Mouse (Mus musculus): ENCODE data around the gene Mgme1.
A peak's percentile ranks its signal among the peaks of the same experiment; 100 is the strongest.

Gene Mgme1

GRCm38 (mm10) chr2:144264398-144265119 is 5.9 kb upstream of the Mgme1 start:
- no peak for DNase-seq (ENCODE audit: low spot score in 2 of 2)

GRCm38 (mm10) chr2:144265120-144265488 is 5.4 kb upstream of the Mgme1 start:
- DNase-seq (ENCODE audit: low spot score in 2 of 2), result no peak

GRCm38 (mm10) chr2:144265916-144266683 is 4.4 kb upstream of the Mgme1 start:
- no peak for DNase-seq (ENCODE audit: low spot score in 2 of 2)

DNA sequence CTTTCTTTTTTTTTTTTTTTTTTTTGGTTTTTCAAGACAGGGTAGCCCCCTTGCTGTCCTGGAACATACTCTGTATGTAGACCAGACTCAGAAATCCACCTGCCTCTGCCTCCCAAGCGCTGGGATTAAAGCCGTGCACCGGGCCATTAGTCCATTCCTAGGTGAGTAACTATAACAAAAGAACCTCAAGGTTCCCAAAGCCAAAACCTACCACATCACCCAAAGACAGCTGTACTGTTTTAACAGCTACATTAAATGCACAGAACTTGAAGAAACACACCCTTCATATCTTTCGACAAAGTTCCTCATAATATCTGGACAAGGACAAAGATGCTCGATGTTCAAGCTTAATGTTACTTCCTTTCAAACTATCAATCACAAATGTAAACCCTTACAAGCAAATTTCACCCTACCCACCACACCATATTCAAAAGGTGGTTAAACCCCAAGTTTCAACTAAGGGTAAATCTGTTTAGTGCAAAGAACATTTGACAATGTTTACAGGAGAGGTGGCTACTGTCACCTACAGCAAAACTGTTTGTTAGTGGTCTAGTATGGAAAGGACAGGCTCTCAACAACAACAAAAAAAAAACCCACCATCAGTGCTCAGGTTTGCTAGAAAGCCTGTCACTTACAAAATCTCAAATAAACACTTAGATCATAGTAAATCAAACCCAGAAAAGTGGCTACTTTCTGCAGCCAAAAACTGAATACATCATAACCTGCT is 3.3 kb upstream of the Mgme1 start:
- no peak for DNase-seq (ENCODE audit: low spot score in 2 of 2)

GRCm38 (mm10) chr2:144267731-144268015 is 2.8 kb upstream of the Mgme1 start:
- DNase-seq (ENCODE audit: low spot score in 2 of 2), result no peak

DNA sequence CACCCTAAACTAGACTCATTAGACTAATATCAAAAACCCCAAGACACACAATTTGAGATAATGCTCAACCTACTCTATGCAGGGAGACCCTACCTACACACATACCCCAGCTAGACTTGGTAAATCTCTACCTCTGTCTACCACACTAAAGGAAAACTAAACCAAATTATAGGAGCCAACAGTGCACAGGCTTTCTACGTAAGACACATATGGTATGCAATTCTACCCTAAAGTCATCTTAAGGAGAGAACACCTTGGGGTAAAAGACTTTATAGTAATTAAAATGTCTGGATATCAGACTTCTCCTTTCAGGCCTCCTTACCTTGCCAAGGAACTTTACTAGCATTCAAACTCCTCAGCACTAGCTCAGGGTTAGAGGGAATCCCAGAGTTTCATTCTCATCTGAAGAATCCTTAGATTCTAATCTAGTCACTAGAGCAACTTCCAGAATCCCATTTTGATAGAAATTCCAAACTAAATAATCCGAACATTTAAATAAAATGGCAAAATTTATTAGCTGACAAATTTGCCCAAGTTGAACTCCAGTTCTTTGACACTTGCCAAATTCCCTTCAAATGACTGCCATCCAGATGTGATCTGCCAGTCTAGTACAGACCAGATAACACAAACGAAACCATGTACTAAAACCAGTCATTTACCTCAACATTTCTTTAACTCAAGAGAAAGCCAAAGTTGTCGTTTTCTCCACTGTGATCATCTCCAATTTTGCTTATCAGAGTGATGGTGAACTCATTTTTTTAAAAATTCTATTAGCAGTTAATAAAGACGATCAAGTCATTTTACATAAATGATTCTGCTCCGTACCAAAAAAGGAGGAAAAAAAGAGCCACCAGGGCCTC is 1.8 kb upstream of the Mgme1 start:
- DNase-seq (ENCODE audit: low spot score in 2 of 2), result no peak

- DNase-seq (ENCODE audit: low spot score in 2 of 2), result no peak
Measured at GRCm38 (mm10) chr2:144269306-144269650, 1.2 kb upstream of the Mgme1 start.

DNA sequence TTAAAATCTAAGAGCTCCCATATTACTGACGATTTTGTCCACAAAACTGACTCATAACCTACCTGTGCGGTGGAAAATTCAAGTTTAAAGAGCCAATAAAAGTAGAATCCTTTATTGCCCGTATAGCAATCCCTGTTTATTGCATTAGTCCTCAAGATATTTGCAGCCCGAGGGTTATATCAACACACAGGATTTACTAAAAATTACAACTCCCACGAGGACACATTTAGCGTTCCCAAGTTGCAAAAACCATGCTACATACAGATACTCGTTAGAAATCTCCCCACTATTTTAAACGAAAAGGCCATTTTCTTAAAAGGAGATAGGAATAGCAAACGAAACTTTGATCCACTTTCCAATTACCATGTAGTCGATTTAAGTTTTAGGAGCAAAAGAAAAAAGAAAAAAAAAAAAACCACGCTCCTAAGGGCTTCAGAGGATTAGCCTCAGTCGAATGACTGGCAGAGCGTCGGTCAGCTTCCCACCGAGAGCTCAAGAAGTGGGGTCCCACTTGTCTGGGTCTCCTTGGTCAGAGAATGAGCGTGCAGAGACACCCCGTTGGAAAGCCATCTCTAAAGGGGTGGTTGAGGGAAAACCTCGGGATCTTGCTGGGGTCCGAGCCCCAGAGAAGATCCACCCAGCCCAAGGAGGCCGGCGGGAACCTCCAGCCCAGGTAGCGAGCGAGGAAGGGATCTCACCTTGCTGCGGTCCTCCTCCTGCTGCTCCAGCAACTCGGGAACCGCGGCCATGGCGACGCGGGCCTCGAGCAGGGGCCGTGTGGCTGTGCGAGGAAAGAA is 586 bp upstream of the Mgme1 start:
- no peak for DNase-seq (ENCODE audit: low spot score in 2 of 2)

DNA sequence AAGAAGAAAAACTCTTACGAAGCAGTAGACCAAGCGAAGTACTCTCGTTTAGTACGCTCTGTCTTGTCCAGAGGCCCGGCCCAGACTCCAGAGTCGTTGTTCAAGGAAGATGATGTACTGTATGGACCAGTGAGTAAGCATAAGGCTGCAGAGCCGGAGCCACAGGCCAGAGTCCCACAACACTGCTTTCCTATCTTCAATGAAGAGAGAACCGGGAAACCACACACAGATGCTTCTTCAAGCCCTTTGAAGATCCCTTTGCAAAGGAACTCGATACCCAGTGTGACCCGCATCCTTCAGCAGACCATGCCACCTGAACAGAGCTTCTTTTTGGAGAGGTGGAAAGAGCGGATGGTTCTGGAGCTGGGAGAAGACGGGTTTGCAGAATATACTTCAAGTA is 1.6 kb downstream of the Mgme1 start:
- DNase-seq (ENCODE audit: low spot score in 2 of 2), result no peak

DNA sequence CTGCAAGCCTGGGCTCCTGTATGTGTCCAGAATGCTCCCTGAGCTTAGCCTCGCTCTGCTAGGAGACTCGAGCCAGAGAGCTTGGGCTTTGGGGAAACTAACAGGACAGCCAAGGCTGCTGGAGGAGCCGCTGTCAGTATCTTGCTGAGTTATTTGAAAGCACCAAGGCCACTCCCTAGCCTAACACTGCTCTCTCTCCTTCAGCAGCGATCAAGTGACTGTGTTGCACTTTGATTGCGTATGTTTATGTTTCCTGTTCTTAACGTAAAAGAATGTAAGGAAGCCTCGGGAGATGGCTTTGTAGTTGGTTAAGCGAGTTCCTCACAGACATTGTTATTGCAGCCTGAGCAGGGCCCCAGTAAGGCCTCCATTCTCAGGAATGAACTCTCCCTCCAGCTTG is 4.3 kb downstream of the Mgme1 start:
- DNase-seq (ENCODE audit: low spot score in 2 of 2), result no peak

DNA sequence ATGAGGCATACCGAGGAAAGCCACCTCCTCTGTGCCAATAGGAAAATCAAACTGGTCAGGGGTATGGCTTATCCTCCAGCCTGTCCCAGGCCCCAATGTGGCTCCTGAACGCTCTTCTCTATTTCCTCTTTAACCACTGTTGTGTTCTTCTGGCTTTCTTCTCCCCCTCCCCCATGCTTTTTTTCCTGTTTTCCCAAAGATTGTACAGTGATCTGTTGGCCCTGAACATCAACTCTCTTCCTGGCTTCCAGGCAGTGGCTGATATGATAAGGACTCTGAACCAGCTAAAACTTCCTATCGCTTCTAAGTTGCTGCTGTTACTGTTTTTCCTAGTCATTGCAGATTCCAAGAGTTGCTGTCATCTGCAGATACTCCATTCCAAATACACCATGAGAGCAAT is 6.4 kb downstream of the Mgme1 start:
- no peak for DNase-seq (ENCODE audit: low spot score in 2 of 2)

DNA sequence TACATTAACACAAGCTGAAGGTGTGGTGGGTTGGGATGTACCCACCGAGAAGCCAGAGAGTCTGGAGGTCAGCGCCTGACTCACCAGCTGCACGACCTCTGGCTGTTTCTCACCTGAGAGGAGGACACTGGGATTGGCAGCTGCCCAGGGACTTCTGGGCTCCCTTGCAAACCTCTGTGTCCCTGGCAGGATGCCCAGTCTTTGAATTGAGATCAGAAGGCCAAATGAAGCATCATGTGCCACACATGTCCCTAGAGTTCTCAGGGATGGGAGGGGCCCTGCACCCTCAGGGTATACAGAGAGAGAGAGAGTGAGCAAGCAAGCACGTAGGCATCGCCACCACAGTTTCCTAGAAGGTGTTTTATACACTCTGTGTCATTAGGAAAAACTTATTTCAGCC is 9.3 kb downstream of the Mgme1 start:
- DNase-seq (ENCODE audit: low spot score in 2 of 2), result no peak

DNA sequence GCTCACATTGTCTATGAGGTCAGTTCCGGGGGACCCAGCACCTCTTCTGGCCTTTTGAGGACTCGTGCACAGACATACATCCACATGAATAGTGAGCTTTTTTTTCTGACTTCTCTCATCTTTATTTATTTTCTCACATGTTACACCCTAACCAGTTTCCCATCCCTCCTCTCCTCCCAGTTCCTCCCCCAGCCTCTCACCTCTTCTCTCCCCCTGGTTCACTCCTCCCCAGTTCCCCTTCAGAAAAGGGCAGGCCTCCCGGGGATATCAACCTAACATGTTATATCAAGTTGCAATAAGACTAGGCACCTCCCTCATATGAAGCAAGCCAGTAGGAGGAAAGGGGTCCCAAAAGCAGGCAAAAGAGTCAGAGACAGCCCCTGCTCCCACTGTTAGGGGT is 10.1 kb downstream of the Mgme1 start:
- DNase-seq (ENCODE audit: low spot score in 2 of 2), result no peak

DNA sequence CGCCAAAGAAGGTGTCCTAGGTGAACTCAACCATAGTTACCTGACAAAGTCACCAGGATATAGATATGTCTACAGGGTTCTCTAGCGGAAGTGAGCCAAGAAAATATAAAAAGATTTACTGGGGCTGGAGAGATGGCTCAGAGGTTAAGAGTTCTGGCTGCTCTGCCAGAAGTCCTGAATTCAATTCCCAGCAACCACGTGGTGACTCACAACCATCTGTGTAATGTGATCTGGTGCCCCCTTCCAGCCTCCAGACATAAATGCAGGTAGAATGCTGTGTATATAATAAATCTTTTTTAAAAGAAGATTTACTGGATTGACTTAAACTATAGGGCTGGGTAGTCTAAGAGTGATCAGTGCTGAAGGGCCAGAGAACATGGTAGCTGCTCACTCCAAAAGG is 11.0 kb downstream of the Mgme1 start:
- DNase-seq (ENCODE audit: low spot score in 2 of 2), result no peak

GRCm38 (mm10) chr2:144290321-144290720 is 19.9 kb downstream of the Mgme1 start:
- no peak for DNase-seq (ENCODE audit: low spot score in 2 of 2)

DNA sequence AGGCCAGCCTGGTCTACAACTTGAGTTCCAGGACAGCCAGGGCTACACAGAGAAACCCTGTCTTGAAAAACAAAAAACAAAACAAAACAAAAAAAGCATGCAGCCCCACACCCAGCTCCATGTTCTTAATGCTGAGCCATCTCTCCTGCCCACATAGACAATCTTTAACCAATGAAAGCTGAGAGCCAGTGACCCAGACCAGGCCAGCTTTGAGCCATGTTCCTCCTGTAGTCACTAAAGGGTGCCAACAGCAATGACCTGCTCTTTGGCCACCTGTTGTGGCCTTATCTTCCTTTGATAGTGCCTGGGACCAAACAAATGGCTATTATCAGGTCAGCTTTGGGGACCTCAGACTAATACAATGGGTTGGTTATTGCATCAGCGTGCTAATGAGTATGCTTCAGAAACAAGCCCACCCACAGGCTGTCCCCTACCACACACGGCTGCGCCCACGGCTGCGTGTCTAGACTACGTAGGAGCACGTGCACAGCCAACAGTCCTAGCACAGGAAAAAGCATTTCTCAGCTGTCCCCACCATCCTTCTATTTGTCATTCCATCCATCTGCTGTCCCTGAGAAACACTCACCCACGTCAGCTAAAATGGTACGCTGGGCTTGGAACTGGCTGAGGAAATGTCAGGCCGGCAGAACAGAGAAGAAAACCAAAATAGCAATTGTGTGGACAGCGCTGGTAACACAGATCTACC is 21.3 kb downstream of the Mgme1 start:
- DNase-seq (ENCODE audit: low spot score in 2 of 2), result peak; percentile 50 to 58

- DNase-seq (ENCODE audit: low spot score in 2 of 2), result no peak
Measured at GRCm38 (mm10) chr2:144295145-144295735, 24.8 kb downstream of the Mgme1 start.

DNA sequence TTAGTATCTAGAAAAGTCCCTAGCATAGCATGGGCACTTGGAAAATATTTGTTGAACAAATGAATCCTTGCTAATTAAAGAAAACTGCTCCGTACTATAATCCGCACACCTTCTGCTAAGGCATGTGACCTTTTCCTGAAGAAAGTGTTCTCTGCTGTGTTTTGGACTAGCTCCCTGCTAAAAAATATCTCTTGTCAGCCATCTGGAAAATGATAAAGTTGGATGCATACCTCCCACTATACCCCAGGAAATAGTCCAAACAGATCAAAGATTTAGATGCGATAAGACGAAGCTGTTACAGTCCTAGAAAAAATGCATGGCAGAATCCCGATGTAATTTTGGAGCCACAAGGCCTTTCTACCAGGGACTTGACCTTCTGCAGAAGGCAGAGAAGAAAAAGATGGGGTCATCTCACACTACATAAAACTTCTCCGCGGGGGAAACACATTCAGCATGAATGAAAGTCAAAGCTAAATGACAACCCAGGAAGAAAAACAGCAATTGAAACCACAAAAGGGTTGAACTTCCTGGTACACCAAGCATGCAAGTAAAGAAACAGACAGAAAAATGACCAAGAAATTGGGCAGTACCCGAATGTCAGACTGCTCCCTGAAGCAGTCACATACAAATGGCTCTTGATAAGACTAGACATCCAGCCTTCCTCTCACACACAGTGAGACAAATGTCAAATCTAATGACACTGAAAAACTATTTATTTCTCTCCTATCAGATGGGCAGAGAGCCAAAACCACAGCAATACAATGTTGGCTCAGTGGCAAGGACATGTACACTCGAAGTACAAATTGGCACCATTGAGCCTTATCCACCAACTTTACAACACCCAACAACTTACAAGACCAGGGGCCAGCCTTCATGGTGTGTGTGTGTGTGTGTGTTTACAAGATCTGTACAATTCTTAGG is 29.5 kb downstream of the Mgme1 start:
- no peak for DNase-seq (ENCODE audit: low spot score in 2 of 2)

DNA sequence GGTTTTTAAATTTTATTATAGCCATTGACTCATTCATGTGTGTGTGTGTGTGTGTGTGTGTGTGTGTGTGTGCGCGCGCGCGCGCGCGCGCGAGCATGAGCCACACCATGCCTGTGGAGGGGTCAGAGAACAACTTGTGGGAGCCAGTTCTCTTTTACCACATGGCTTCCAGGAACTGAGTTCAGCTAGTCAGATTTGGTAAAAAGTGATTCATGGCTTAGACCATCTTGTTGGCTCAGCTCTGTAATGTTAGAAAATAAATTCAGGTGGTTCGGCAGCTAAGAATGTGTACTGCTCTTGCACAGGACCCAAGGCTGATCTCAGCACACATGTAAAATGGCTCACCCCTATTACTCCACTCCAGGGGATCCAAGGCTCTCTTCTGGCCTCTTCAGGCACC is 30.6 kb downstream of the Mgme1 start:
- no peak for DNase-seq (ENCODE audit: low spot score in 2 of 2)

All from frontal cortex, postnatal 14 days (tissue).